Mouse (Mus musculus): ENCODE measurements around the gene Oxld1. TPM values are rescaled to one million over a fixed set of nuclear protein-coding genes. Genes with fewer than 3 reads are reported as not detected.

The Oxld1 gene
- polyA plus RNA-seq (2014; fragmentation: Nextera tagmentation; extraction: Ambion mirVana), result 12.7 and 16.8 TPM in 2 replicates

- ATAC-seq (replicated peaks; ENCODE audit: low FRiP score), result peak; percentile 88
- Histone ChIP-seq H3K27me3 (replicated peaks; ENCODE audit: control insufficient read depth, insufficient read depth, low read length) (no peaks in the 10 kb centered on the region), H3K27ac (ENCODE audit: low read depth, low read length) (peak within 1 kb of the TSS; percentile 84), H3K4me2 (peak within 1 kb of the TSS; percentile 88), H3K36me3 (ENCODE audit: control insufficient read depth, insufficient read depth, low read length) (peaks cover 27% of the 10 kb centered on the region), H3K9ac (ENCODE audit: low read depth, low read length) (peak within 1 kb of the TSS; percentile 95), H3K4me3 (ENCODE audit: low read depth, low read length) (peak within 1 kb of the TSS; percentile 94), H3K9me3 (ENCODE audit: control insufficient read depth, low read length) (no peaks in the 10 kb centered on the region), H3K4me1 (replicated peaks; ENCODE audit: control insufficient read depth, insufficient read depth, low read length) (peaks cover 14% of the 10 kb centered on the region)
- WGBS, result 4% methylated on average over 62 of the region's 62 CpGs
- DNase-seq (ENCODE audit: low spot score), result peak; percentile 87
Measured at GRCm38 (mm10) chr11:120457772-120458751, at the start of gene Oxld1, which contains the start of gene Ccdc137. Gene Oxld1, minus strand, starts transcription at chr11:120458068. Gene Ccdc137, plus strand, starts transcription at chr11:120458115.

GRCm38 (mm10) chr11:120506899-120507298 is 49.0 kb upstream of the Oxld1 start:
- 59% methylated on average over 4 of the region's 4 CpGs for WGBS
- H3K27me3 ChIP-seq (replicated peaks; ENCODE audit: control insufficient read depth, insufficient read depth, low read length), result no peaks in the 10 kb centered on the region
- ATAC-seq (replicated peaks; ENCODE audit: low FRiP score), result no peak; the same call in 1 of the 2 replicates
- no peak overlapping the region for H3K4me2 ChIP-seq
- no peak overlapping the region for H3K27ac ChIP-seq (ENCODE audit: low read depth, low read length)
- no peaks in the 10 kb centered on the region for H3K36me3 ChIP-seq (ENCODE audit: control insufficient read depth, insufficient read depth, low read length)
- H3K9ac ChIP-seq (ENCODE audit: low read depth, low read length), result no peak overlapping the region
- no peak overlapping the region for H3K4me3 ChIP-seq (ENCODE audit: low read depth, low read length)
- peaks cover 20% of the 10 kb centered on the region for H3K4me1 ChIP-seq (replicated peaks; ENCODE audit: control insufficient read depth, insufficient read depth, low read length)
- H3K9me3 ChIP-seq (ENCODE audit: control insufficient read depth, low read length), result no peaks in the 10 kb centered on the region
- DNase-seq (ENCODE audit: low spot score), result no peak

GRCm38 (mm10) chr11:120505661-120506060 is 47.8 kb upstream of the Oxld1 start:
- Histone ChIP-seq H3K36me3 (ENCODE audit: control insufficient read depth, insufficient read depth, low read length) (no peaks in the 10 kb centered on the region), H3K9me3 (ENCODE audit: control insufficient read depth, low read length) (no peaks in the 10 kb centered on the region), H3K9ac (ENCODE audit: low read depth, low read length) (no peak overlapping the region), H3K27ac (ENCODE audit: low read depth, low read length) (no peak overlapping the region), H3K27me3 (replicated peaks; ENCODE audit: control insufficient read depth, insufficient read depth, low read length) (no peaks in the 10 kb centered on the region), H3K4me2 (no peak overlapping the region), H3K4me1 (replicated peaks; ENCODE audit: control insufficient read depth, insufficient read depth, low read length) (peaks cover 20% of the 10 kb centered on the region), H3K4me3 (ENCODE audit: low read depth, low read length) (no peak overlapping the region)
- 79% methylated on average over 3 of the region's 3 CpGs for WGBS
- DNase-seq (ENCODE audit: low spot score) (no peak), ATAC-seq (replicated peaks; ENCODE audit: low FRiP score) (no peak)

GRCm38 (mm10) chr11:120501701-120502100 is 43.8 kb upstream of the Oxld1 start:
- DNase-seq (ENCODE audit: low spot score) (no peak), ATAC-seq (replicated peaks; ENCODE audit: low FRiP score) (no peak)
- H3K4me1 ChIP-seq (replicated peaks; ENCODE audit: control insufficient read depth, insufficient read depth, low read length), result peaks cover 7% of the 10 kb centered on the region; the same call in 1 of the 2 replicates
- 79% methylated on average over 4 of the region's 4 CpGs for WGBS
- no peaks in the 10 kb centered on the region for H3K27me3 ChIP-seq (replicated peaks; ENCODE audit: control insufficient read depth, insufficient read depth, low read length)
- H3K9me3 ChIP-seq (ENCODE audit: control insufficient read depth, low read length), result no peaks in the 10 kb centered on the region
- no peak overlapping the region for H3K9ac ChIP-seq (ENCODE audit: low read depth, low read length)
- peaks cover 20% of the 10 kb centered on the region for H3K36me3 ChIP-seq (ENCODE audit: control insufficient read depth, insufficient read depth, low read length)
- no peak overlapping the region for H3K4me2 ChIP-seq
- H3K27ac ChIP-seq (ENCODE audit: low read depth, low read length), result no peak overlapping the region
- H3K4me3 ChIP-seq (ENCODE audit: low read depth, low read length), result no peak overlapping the region

- no peak overlapping the region for H3K27ac ChIP-seq (ENCODE audit: low read depth, low read length)
- no peak overlapping the region for H3K4me2 ChIP-seq
- H3K27me3 ChIP-seq (replicated peaks; ENCODE audit: control insufficient read depth, insufficient read depth, low read length), result no peaks in the 10 kb centered on the region
- ATAC-seq (replicated peaks; ENCODE audit: low FRiP score) (no peak), DNase-seq (ENCODE audit: low spot score) (no peak)
- H3K9me3 ChIP-seq (ENCODE audit: control insufficient read depth, low read length), result no peaks in the 10 kb centered on the region
- H3K9ac ChIP-seq (ENCODE audit: low read depth, low read length), result no peak overlapping the region
- 54% methylated on average over 6 of the region's 6 CpGs for WGBS
- no peak overlapping the region for H3K4me3 ChIP-seq (ENCODE audit: low read depth, low read length)
- H3K4me1 ChIP-seq (replicated peaks; ENCODE audit: control insufficient read depth, insufficient read depth, low read length), result peaks cover 7% of the 10 kb centered on the region; the same call in 1 of the 2 replicates
- H3K36me3 ChIP-seq (ENCODE audit: control insufficient read depth, insufficient read depth, low read length), result peaks cover 24% of the 10 kb centered on the region
Measured at GRCm38 (mm10) chr11:120501018-120501417, 43.1 kb upstream of the Oxld1 start.

GRCm38 (mm10) chr11:120500357-120500756 is 42.5 kb upstream of the Oxld1 start:
- H3K4me3 ChIP-seq (ENCODE audit: low read depth, low read length), result no peak overlapping the region
- H3K4me1 ChIP-seq (replicated peaks; ENCODE audit: control insufficient read depth, insufficient read depth, low read length), result peaks cover 4% of the 10 kb centered on the region; the same call in 1 of the 2 replicates
- H3K9ac ChIP-seq (ENCODE audit: low read depth, low read length), result no peak overlapping the region; the same call in 1 of the 2 replicates
- H3K27me3 ChIP-seq (replicated peaks; ENCODE audit: control insufficient read depth, insufficient read depth, low read length), result no peaks in the 10 kb centered on the region
- ATAC-seq (replicated peaks; ENCODE audit: low FRiP score), result no peak
- peak overlapping the region; percentile 43; the same call in 1 of the 2 replicates for H3K27ac ChIP-seq (ENCODE audit: low read depth, low read length)
- no peaks in the 10 kb centered on the region for H3K9me3 ChIP-seq (ENCODE audit: control insufficient read depth, low read length)
- H3K4me2 ChIP-seq, result no peak overlapping the region
- WGBS, result 23% methylated on average over 3 of the region's 3 CpGs
- H3K36me3 ChIP-seq (ENCODE audit: control insufficient read depth, insufficient read depth, low read length), result peaks cover 24% of the 10 kb centered on the region
- no peak for DNase-seq (ENCODE audit: low spot score)

- 71% methylated on average over 6 of the region's 6 CpGs for WGBS
- no peak overlapping the region for H3K4me3 ChIP-seq (ENCODE audit: low read depth, low read length)
- no peak overlapping the region for H3K9ac ChIP-seq (ENCODE audit: low read depth, low read length)
- H3K9me3 ChIP-seq (ENCODE audit: control insufficient read depth, low read length), result no peaks in the 10 kb centered on the region
- DNase-seq (ENCODE audit: low spot score) (no peak), ATAC-seq (replicated peaks; ENCODE audit: low FRiP score) (no peak)
- H3K27ac ChIP-seq (ENCODE audit: low read depth, low read length), result no peak overlapping the region
- peaks cover 27% of the 10 kb centered on the region for H3K36me3 ChIP-seq (ENCODE audit: control insufficient read depth, insufficient read depth, low read length)
- no peak overlapping the region for H3K4me2 ChIP-seq
- peaks cover 4% of the 10 kb centered on the region; the same call in 1 of the 2 replicates for H3K4me1 ChIP-seq (replicated peaks; ENCODE audit: control insufficient read depth, insufficient read depth, low read length)
- H3K27me3 ChIP-seq (replicated peaks; ENCODE audit: control insufficient read depth, insufficient read depth, low read length), result no peaks in the 10 kb centered on the region
Measured at GRCm38 (mm10) chr11:120499894-120500293, 42.0 kb upstream of the Oxld1 start.

- Histone ChIP-seq H3K4me3 (ENCODE audit: low read depth, low read length) (no peak overlapping the region), H3K4me2 (no peak overlapping the region), H3K27me3 (replicated peaks; ENCODE audit: control insufficient read depth, insufficient read depth, low read length) (no peaks in the 10 kb centered on the region), H3K9me3 (ENCODE audit: control insufficient read depth, low read length) (no peaks in the 10 kb centered on the region), H3K4me1 (replicated peaks; ENCODE audit: control insufficient read depth, insufficient read depth, low read length) (peaks cover 7% of the 10 kb centered on the region; the same call in 1 of the 2 replicates), H3K36me3 (ENCODE audit: control insufficient read depth, insufficient read depth, low read length) (peaks cover 32% of the 10 kb centered on the region), H3K9ac (ENCODE audit: low read depth, low read length) (no peak overlapping the region), H3K27ac (ENCODE audit: low read depth, low read length) (no peak overlapping the region)
- DNase-seq (ENCODE audit: low spot score) (no peak), ATAC-seq (replicated peaks; ENCODE audit: low FRiP score) (no peak)
- 85% methylated on average over 5 of the region's 5 CpGs for WGBS
Measured at GRCm38 (mm10) chr11:120498891-120499290, 41.0 kb upstream of the Oxld1 start.

Measured in liver, embryonic 11.5 days (tissue).